Mouse (Mus musculus): ENCODE results near the gene Ugt1a7c. TPM values are rescaled to one million over a fixed set of nuclear protein-coding genes. Genes with fewer than 3 reads are reported as not detected.
A peak's percentile ranks its signal among the peaks of the same experiment; 100 is the strongest.

Ugt1a7c gene
- polyA plus RNA-seq, 1 experiment from 2014 or later = 0.80 TPM

- Histone ChIP-seq H3K27ac (no peak overlapping the region), H3K4me1 (no peaks in the 10 kb centered on the region), H3K4me3 (no peak overlapping the region), H3K4me2 (replicated peaks) (no peak overlapping the region), H3K36me3 (peaks cover 95% of the 10 kb centered on the region), H3K9me3 (replicated peaks) (peaks cover 30% of the 10 kb centered on the region), H3K27me3 (no peaks in the 10 kb centered on the region), H3K9ac (no peak overlapping the region)
- WGBS = 92% methylated on average over 5 of the region's 5 CpGs
- no peak for ATAC-seq (ENCODE audit: low FRiP score)
Measured at GRCm38 (mm10) chr1:88263778-88264177, 168.9 kb downstream of the Ugt1a7c start.

- ATAC-seq (ENCODE audit: low FRiP score) = no peak
- H3K4me2 ChIP-seq (replicated peaks) = no peak overlapping the region
- no peaks in the 10 kb centered on the region for H3K4me1 ChIP-seq
- no peak overlapping the region for H3K4me3 ChIP-seq
- 92% methylated on average over 7 of the region's 7 CpGs for WGBS
- H3K9ac ChIP-seq = no peak overlapping the region
- peaks cover 27% of the 10 kb centered on the region for H3K9me3 ChIP-seq (replicated peaks)
- peaks cover 99% of the 10 kb centered on the region for H3K36me3 ChIP-seq
- H3K27ac ChIP-seq = no peak overlapping the region
- no peaks in the 10 kb centered on the region for H3K27me3 ChIP-seq
Measured at GRCm38 (mm10) chr1:88264237-88264868, 169.5 kb downstream of the Ugt1a7c start.

GRCm38 (mm10) chr1:88264869-88265240 is 170.0 kb downstream of the Ugt1a7c start:
- Histone ChIP-seq H3K4me2 (replicated peaks) (no peak overlapping the region), H3K27me3 (no peaks in the 10 kb centered on the region), H3K4me3 (no peak overlapping the region), H3K27ac (no peak overlapping the region), H3K36me3 (peaks cover 99% of the 10 kb centered on the region), H3K9me3 (replicated peaks) (peaks cover 22% of the 10 kb centered on the region), H3K9ac (no peak overlapping the region), H3K4me1 (no peaks in the 10 kb centered on the region)
- 77% methylated on average over 4 of the region's 4 CpGs for WGBS
- no peak for ATAC-seq (ENCODE audit: low FRiP score)

GRCm38 (mm10) chr1:88266123-88266522 is 171.3 kb downstream of the Ugt1a7c start:
- Histone ChIP-seq H3K9me3 (replicated peaks) (peaks cover 17% of the 10 kb centered on the region; the same call in 1 of the 2 replicates), H3K4me3 (no peak overlapping the region), H3K4me2 (replicated peaks) (no peak overlapping the region), H3K4me1 (no peaks in the 10 kb centered on the region), H3K27me3 (no peaks in the 10 kb centered on the region), H3K9ac (no peak overlapping the region), H3K36me3 (peaks cover 89% of the 10 kb centered on the region), H3K27ac (no peak overlapping the region)
- no peak for ATAC-seq (ENCODE audit: low FRiP score)
- 88% methylated on average over 13 of the region's 13 CpGs for WGBS

- no peaks in the 10 kb centered on the region for H3K4me1 ChIP-seq
- H3K27ac ChIP-seq = no peak overlapping the region
- H3K4me3 ChIP-seq = no peak overlapping the region
- no peaks in the 10 kb centered on the region for H3K27me3 ChIP-seq
- 0 out of 2 replicates have a peak, but pooled peaks have one; percentile 0 for ATAC-seq (ENCODE audit: low FRiP score)
- 0 out of 2 replicates have a peak, but pooled peaks cover 13% of the 10 kb centered on the region for H3K9me3 ChIP-seq (replicated peaks)
- H3K36me3 ChIP-seq = peaks cover 86% of the 10 kb centered on the region
- 95% methylated on average over 6 of the region's 6 CpGs for WGBS
- no peak overlapping the region for H3K4me2 ChIP-seq (replicated peaks)
- no peak overlapping the region for H3K9ac ChIP-seq
Measured at GRCm38 (mm10) chr1:88267489-88267888, 172.6 kb downstream of the Ugt1a7c start.

GRCm38 (mm10) chr1:88268070-88268469 is 173.2 kb downstream of the Ugt1a7c start:
- no peak overlapping the region for H3K4me3 ChIP-seq
- no peak overlapping the region for H3K27ac ChIP-seq
- H3K4me1 ChIP-seq = no peaks in the 10 kb centered on the region
- no peaks in the 10 kb centered on the region for H3K27me3 ChIP-seq
- no peak overlapping the region for H3K4me2 ChIP-seq (replicated peaks)
- H3K9me3 ChIP-seq (replicated peaks) = 0 out of 2 replicates have a peak, but pooled peaks cover 13% of the 10 kb centered on the region
- H3K36me3 ChIP-seq = peaks cover 86% of the 10 kb centered on the region
- no peak for ATAC-seq (ENCODE audit: low FRiP score)
- no peak overlapping the region for H3K9ac ChIP-seq
- WGBS = 88% methylated on average over 6 of the region's 6 CpGs

Other genes with a start within 250 kb of the Ugt1a7c start
- gene Dgkd, start 241.8 kb upstream of the Ugt1a7c start, polyA plus RNA-seq (2016; fragmentation: Nextera tagmentation; extraction: Ambion mirVana) = 37.0 and 39.1 TPM in 2 replicates
- 35.9 and 37.2 TPM in 2 replicates for gene Usp40, start 86.5 kb upstream of the Ugt1a7c start, polyA plus RNA-seq (2016; fragmentation: Nextera tagmentation; extraction: Ambion mirVana)
- gene Ugt1a10, start 39.7 kb upstream of the Ugt1a7c start, polyA plus RNA-seq (2016; fragmentation: Nextera tagmentation; extraction: Ambion mirVana) = not detected in 2 replicates
- gene Ugt1a9, start 24.3 kb upstream of the Ugt1a7c start, polyA plus RNA-seq (2016; fragmentation: Nextera tagmentation; extraction: Ambion mirVana) = not detected in 2 replicates
- not detected in 2 replicates for gene Ugt1a8, start 7.2 kb upstream of the Ugt1a7c start, polyA plus RNA-seq (2016; fragmentation: Nextera tagmentation; extraction: Ambion mirVana)
- gene Ugt1a6b, start 8.2 kb downstream of the Ugt1a7c start, polyA plus RNA-seq (2016; fragmentation: Nextera tagmentation; extraction: Ambion mirVana) = 0.47 and 1.0 TPM in 2 replicates
- gene Ugt1a6a, start 39.7 kb downstream of the Ugt1a7c start, polyA plus RNA-seq (2016; fragmentation: Nextera tagmentation; extraction: Ambion mirVana) = 1.0 and 1.9 TPM in 2 replicates
- gene Ugt1a5, start 71.0 kb downstream of the Ugt1a7c start, polyA plus RNA-seq (2016; fragmentation: Nextera tagmentation; extraction: Ambion mirVana) = not detected in 2 replicates
- 0.10 and 0.12 TPM in 2 replicates for gene Ugt1a2, start 105.5 kb downstream of the Ugt1a7c start, polyA plus RNA-seq (2016; fragmentation: Nextera tagmentation; extraction: Ambion mirVana)
- 14.1 and 19.0 TPM in 2 replicates for gene Dnajb3, start 110.7 kb downstream of the Ugt1a7c start, polyA plus RNA-seq (2016; fragmentation: Nextera tagmentation; extraction: Ambion mirVana)
- not detected in 2 replicates for gene Ugt1a1, start 116.9 kb downstream of the Ugt1a7c start, polyA plus RNA-seq (2016; fragmentation: Nextera tagmentation; extraction: Ambion mirVana)
- 1.0 and 1.3 TPM in 2 replicates for gene Mroh2a, start 131.9 kb downstream of the Ugt1a7c start, polyA plus RNA-seq (2016; fragmentation: Nextera tagmentation; extraction: Ambion mirVana)
- gene Hjurp, start 182.6 kb downstream of the Ugt1a7c start, polyA plus RNA-seq (2016; fragmentation: Nextera tagmentation; extraction: Ambion mirVana) = 167 and 169 TPM in 2 replicates
- gene Trpm8, start 182.6 kb downstream of the Ugt1a7c start, polyA plus RNA-seq (2016; fragmentation: Nextera tagmentation; extraction: Ambion mirVana) = not detected in 2 replicates